Mouse (Mus musculus): ENCODE data around the gene Zbtb8os. TPM values are rescaled to one million over a fixed set of nuclear protein-coding genes. Genes with fewer than 3 reads are reported as not detected.

Zbtb8os gene
- polyA plus RNA-seq, 1 experiment from 2014 or later, result 46.7 TPM

- Histone ChIP-seq H3K4me3 (no peak overlapping the region), H3K9me3 (replicated peaks) (peaks cover 4% of the 10 kb centered on the region; the same call in 1 of the 2 replicates), H3K36me3 (no peaks in the 10 kb centered on the region), H3K4me1 (replicated peaks) (peaks cover 32% of the 10 kb centered on the region), H3K4me2 (no peak overlapping the region), H3K27me3 (replicated peaks) (no peaks in the 10 kb centered on the region), H3K27ac (ENCODE audit: poor library complexity, severe bottlenecking) (no peak overlapping the region), H3K9ac (no peak overlapping the region)
- WGBS, result 58% methylated on average over 4 of the region's 4 CpGs
- no peak for ATAC-seq (ENCODE audit: insufficient number of reproducible peaks, low FRiP score)
These were observed 37.8 kb upstream of the Zbtb8os start for GRCm38 (mm10) chr4:129297724-129298123.

GRCm38 (mm10) chr4:129299121-129299520 is 36.4 kb upstream of the Zbtb8os start:
- WGBS, result 57% methylated on average over 10 of the region's 10 CpGs
- Histone ChIP-seq H3K4me3 (no peak overlapping the region), H3K9me3 (replicated peaks) (peaks cover 4% of the 10 kb centered on the region; the same call in 1 of the 2 replicates), H3K9ac (no peak overlapping the region), H3K4me2 (no peak overlapping the region), H3K4me1 (replicated peaks) (peaks cover 27% of the 10 kb centered on the region), H3K27ac (ENCODE audit: poor library complexity, severe bottlenecking) (no peak overlapping the region), H3K36me3 (no peaks in the 10 kb centered on the region), H3K27me3 (replicated peaks) (no peaks in the 10 kb centered on the region)
- no peak for ATAC-seq (ENCODE audit: insufficient number of reproducible peaks, low FRiP score)

- Histone ChIP-seq H3K9ac (no peak overlapping the region), H3K27me3 (replicated peaks) (no peaks in the 10 kb centered on the region), H3K27ac (ENCODE audit: poor library complexity, severe bottlenecking) (no peak overlapping the region; the same call in 1 of the 2 replicates), H3K9me3 (replicated peaks) (peaks cover 4% of the 10 kb centered on the region; the same call in 1 of the 2 replicates), H3K4me2 (no peak overlapping the region), H3K4me3 (no peak overlapping the region), H3K4me1 (replicated peaks) (peaks cover 11% of the 10 kb centered on the region), H3K36me3 (peaks cover 28% of the 10 kb centered on the region)
- 79% methylated on average over 5 of the region's 5 CpGs for WGBS
- ATAC-seq (ENCODE audit: insufficient number of reproducible peaks, low FRiP score), result no peak
These were observed 32.1 kb upstream of the Zbtb8os start for GRCm38 (mm10) chr4:129303401-129303800.

GRCm38 (mm10) chr4:129303816-129304215 is 31.7 kb upstream of the Zbtb8os start:
- no peaks in the 10 kb centered on the region for H3K27me3 ChIP-seq (replicated peaks)
- peaks cover 7% of the 10 kb centered on the region for H3K4me1 ChIP-seq (replicated peaks)
- H3K9me3 ChIP-seq (replicated peaks), result peaks cover 4% of the 10 kb centered on the region; the same call in 1 of the 2 replicates
- no peak overlapping the region for H3K27ac ChIP-seq (ENCODE audit: poor library complexity, severe bottlenecking)
- no peak overlapping the region for H3K4me3 ChIP-seq
- H3K4me2 ChIP-seq, result no peak overlapping the region
- ATAC-seq (ENCODE audit: insufficient number of reproducible peaks, low FRiP score), result no peak
- 82% methylated on average over 9 of the region's 9 CpGs for WGBS
- peaks cover 33% of the 10 kb centered on the region for H3K36me3 ChIP-seq
- no peak overlapping the region for H3K9ac ChIP-seq

- 5% methylated on average over 1 of the region's 1 CpGs for WGBS
- Histone ChIP-seq H3K9me3 (replicated peaks) (peaks cover 4% of the 10 kb centered on the region; the same call in 1 of the 2 replicates), H3K27ac (ENCODE audit: poor library complexity, severe bottlenecking) (no peak overlapping the region), H3K4me2 (no peak overlapping the region), H3K4me1 (replicated peaks) (peaks cover 7% of the 10 kb centered on the region), H3K4me3 (no peak overlapping the region), H3K36me3 (peaks cover 36% of the 10 kb centered on the region), H3K9ac (no peak overlapping the region), H3K27me3 (replicated peaks) (no peaks in the 10 kb centered on the region)
- no peak for ATAC-seq (ENCODE audit: insufficient number of reproducible peaks, low FRiP score)
These were observed 31.2 kb upstream of the Zbtb8os start for GRCm38 (mm10) chr4:129304306-129304705.

- no peak overlapping the region for H3K4me2 ChIP-seq
- ATAC-seq (ENCODE audit: insufficient number of reproducible peaks, low FRiP score), result no peak
- H3K4me3 ChIP-seq, result no peak overlapping the region
- peaks cover 66% of the 10 kb centered on the region for H3K36me3 ChIP-seq
- no peaks in the 10 kb centered on the region for H3K9me3 ChIP-seq (replicated peaks)
- H3K27ac ChIP-seq (ENCODE audit: poor library complexity, severe bottlenecking), result no peak overlapping the region
- 92% methylated on average over 1 of the region's 1 CpGs for WGBS
- H3K9ac ChIP-seq, result no peak overlapping the region
- peaks cover 7% of the 10 kb centered on the region for H3K4me1 ChIP-seq (replicated peaks)
- no peaks in the 10 kb centered on the region for H3K27me3 ChIP-seq (replicated peaks)
These were observed 27.6 kb upstream of the Zbtb8os start for GRCm38 (mm10) chr4:129307936-129308335.

GRCm38 (mm10) chr4:129313886-129314285 is 21.6 kb upstream of the Zbtb8os start:
- no peak overlapping the region for H3K9ac ChIP-seq
- 80% methylated on average over 3 of the region's 3 CpGs for WGBS
- ATAC-seq (ENCODE audit: insufficient number of reproducible peaks, low FRiP score), result no peak
- H3K27ac ChIP-seq (ENCODE audit: poor library complexity, severe bottlenecking), result no peak overlapping the region
- H3K4me3 ChIP-seq, result no peak overlapping the region
- H3K36me3 ChIP-seq, result peaks cover 88% of the 10 kb centered on the region
- no peaks in the 10 kb centered on the region for H3K9me3 ChIP-seq (replicated peaks)
- H3K4me1 ChIP-seq (replicated peaks), result no peaks in the 10 kb centered on the region
- no peak overlapping the region for H3K4me2 ChIP-seq
- H3K27me3 ChIP-seq (replicated peaks), result no peaks in the 10 kb centered on the region

- ATAC-seq (ENCODE audit: insufficient number of reproducible peaks, low FRiP score), result no peak
- WGBS, result 90% methylated on average over 1 of the region's 1 CpGs
- H3K36me3 ChIP-seq, result peaks cover 74% of the 10 kb centered on the region
These were observed 14.6 kb upstream of the Zbtb8os start for GRCm38 (mm10) chr4:129320876-129321275.

GRCm38 (mm10) chr4:129322042-129322441 is 13.5 kb upstream of the Zbtb8os start:
- Histone ChIP-seq H3K27ac (ENCODE audit: poor library complexity, severe bottlenecking) (no peak overlapping the region), H3K9ac (no peak overlapping the region), H3K9me3 (replicated peaks) (no peaks in the 10 kb centered on the region), H3K4me3 (no peak overlapping the region), H3K27me3 (replicated peaks) (no peaks in the 10 kb centered on the region), H3K4me2 (no peak overlapping the region), H3K36me3 (peaks cover 73% of the 10 kb centered on the region), H3K4me1 (replicated peaks) (peaks cover 5% of the 10 kb centered on the region)
- no peak for ATAC-seq (ENCODE audit: insufficient number of reproducible peaks, low FRiP score)
- 93% methylated on average over 5 of the region's 5 CpGs for WGBS

More at GRCm38 (mm10) chr4:129320876-129321275, 14.6 kb upstream of the Zbtb8os start:
- no peak overlapping the region for H3K4me2 ChIP-seq
- H3K9me3 ChIP-seq (replicated peaks), result no peaks in the 10 kb centered on the region
- H3K9ac ChIP-seq, result no peak overlapping the region
- no peak overlapping the region for H3K4me3 ChIP-seq
- no peak overlapping the region for H3K27ac ChIP-seq (ENCODE audit: poor library complexity, severe bottlenecking)
- no peaks in the 10 kb centered on the region for H3K27me3 ChIP-seq (replicated peaks)
- H3K4me1 ChIP-seq (replicated peaks), result peaks cover 4% of the 10 kb centered on the region; the same call in 1 of the 2 replicates

GRCm38 (mm10) chr4:129323491-129323890 is 12.0 kb upstream of the Zbtb8os start:
- H3K4me1 ChIP-seq (replicated peaks), result peaks cover 5% of the 10 kb centered on the region
- H3K4me2 ChIP-seq, result no peak overlapping the region
- H3K27me3 ChIP-seq (replicated peaks), result no peaks in the 10 kb centered on the region
- no peak overlapping the region for H3K27ac ChIP-seq (ENCODE audit: poor library complexity, severe bottlenecking)
- no peak for ATAC-seq (ENCODE audit: insufficient number of reproducible peaks, low FRiP score)
- H3K4me3 ChIP-seq, result no peak overlapping the region
- peaks cover 73% of the 10 kb centered on the region for H3K36me3 ChIP-seq
- no peaks in the 10 kb centered on the region for H3K9me3 ChIP-seq (replicated peaks)
- no peak overlapping the region for H3K9ac ChIP-seq
- WGBS, result 100% methylated on average over 1 of the region's 1 CpGs

- no peak overlapping the region for H3K27ac ChIP-seq (ENCODE audit: poor library complexity, severe bottlenecking)
- H3K9ac ChIP-seq, result no peak overlapping the region
- no peaks in the 10 kb centered on the region for H3K27me3 ChIP-seq (replicated peaks)
- no peak overlapping the region for H3K4me2 ChIP-seq
- peaks cover 5% of the 10 kb centered on the region for H3K4me1 ChIP-seq (replicated peaks)
- no peak overlapping the region for H3K4me3 ChIP-seq
- WGBS, result 73% methylated on average over 1 of the region's 1 CpGs
- no peaks in the 10 kb centered on the region for H3K9me3 ChIP-seq (replicated peaks)
- peaks cover 74% of the 10 kb centered on the region for H3K36me3 ChIP-seq
- no peak for ATAC-seq (ENCODE audit: insufficient number of reproducible peaks, low FRiP score)
These were observed 10.7 kb upstream of the Zbtb8os start for GRCm38 (mm10) chr4:129324756-129325155.

- Histone ChIP-seq H3K4me2 (no peak overlapping the region), H3K27ac (ENCODE audit: poor library complexity, severe bottlenecking) (no peak overlapping the region), H3K4me3 (no peak overlapping the region), H3K27me3 (replicated peaks) (no peaks in the 10 kb centered on the region), H3K9me3 (replicated peaks) (no peaks in the 10 kb centered on the region), H3K9ac (no peak overlapping the region), H3K36me3 (peaks cover 70% of the 10 kb centered on the region), H3K4me1 (replicated peaks) (peaks cover 14% of the 10 kb centered on the region)
- no peak for ATAC-seq (ENCODE audit: insufficient number of reproducible peaks, low FRiP score)
- WGBS, result 78% methylated on average over 1 of the region's 1 CpGs
These were observed 9.3 kb upstream of the Zbtb8os start for GRCm38 (mm10) chr4:129326191-129326590.
